Mouse (Mus musculus): ENCODE measurements around the gene Ptprd. TPM values are rescaled to one million over a fixed set of nuclear protein-coding genes. Genes with fewer than 3 reads are reported as not detected.

Ptprd gene
- total and polyA plus RNA-seq, 3 experiments: not detected

- H3K79me2 ChIP-seq (ENCODE audit: control insufficient read depth, insufficient read depth, low read length, poor library complexity): no peaks in the 10 kb centered on the region
- H3K9me3 ChIP-seq (replicated peaks; ENCODE audit: insufficient read depth, low read length): no peaks in the 10 kb centered on the region
- DNase-seq (ENCODE audit: low read depth, low spot score): no peak
- no peak for TF ChIP-seq MXI1 (IDR thresholded peaks at IDR 0.05; ENCODE audit: low read depth, low read length)
- no peak overlapping the region for H3K27ac ChIP-seq (ENCODE audit: control insufficient read depth, low read depth, low read length)
- no peaks in the 10 kb centered on the region for H3K27me3 ChIP-seq (ENCODE audit: control insufficient read depth in 1 of 2, insufficient read depth in 2 of 2, low read length in 2 of 2)
- H3K9ac ChIP-seq (ENCODE audit: control insufficient read depth, low read depth, low read length, poor library complexity, severe bottlenecking): no peak overlapping the region
- no peaks in the 10 kb centered on the region for H3K36me3 ChIP-seq (ENCODE audit: control insufficient read depth in 1 of 2, insufficient read depth in 2 of 2, low read length in 2 of 2)
- no peak overlapping the region for H3K4me3 ChIP-seq (ENCODE audit: control insufficient read depth in 1 of 2, insufficient read depth in 1 of 2, low read depth in 2 of 2, low read length in 2 of 2)
- H3K4me1 ChIP-seq (ENCODE audit: control insufficient read depth in 1 of 2, insufficient read depth in 2 of 2, low read length in 2 of 2): no peaks in the 10 kb centered on the region
These were observed 1921.9 kb downstream of the Ptprd start for GRCm38 (mm10) chr4:76289612-76290483.

DNA sequence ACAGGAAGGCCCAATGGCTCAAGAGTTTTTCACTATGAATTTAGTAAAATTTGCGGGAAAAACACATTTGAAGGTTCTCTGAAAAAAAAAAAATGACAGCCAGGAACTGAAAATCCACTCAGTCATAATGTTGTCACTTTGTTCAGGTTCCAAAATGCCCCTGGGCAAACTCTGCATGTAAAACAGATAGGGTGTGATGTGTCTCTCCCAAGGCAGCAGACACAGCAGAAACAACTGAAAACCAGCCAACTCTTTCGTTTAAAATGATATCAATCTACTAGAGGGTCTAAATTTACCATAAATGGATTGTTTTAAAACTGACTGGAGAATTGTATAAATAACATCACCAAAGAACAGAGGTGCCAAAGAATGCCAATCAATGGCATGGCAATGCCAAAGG is 1925.7 kb downstream of the Ptprd start:
- no peaks in the 10 kb centered on the region for H3K79me2 ChIP-seq (ENCODE audit: control insufficient read depth, insufficient read depth, low read length, poor library complexity)
- H3K9me3 ChIP-seq (replicated peaks; ENCODE audit: insufficient read depth, low read length): no peaks in the 10 kb centered on the region
- H3K9ac ChIP-seq (ENCODE audit: control insufficient read depth, low read depth, low read length, poor library complexity, severe bottlenecking): no peak overlapping the region
- no peak overlapping the region for H3K4me3 ChIP-seq (ENCODE audit: control insufficient read depth in 1 of 2, insufficient read depth in 1 of 2, low read depth in 2 of 2, low read length in 2 of 2)
- no peak for DNase-seq (ENCODE audit: low read depth, low spot score)
- H3K27me3 ChIP-seq (ENCODE audit: control insufficient read depth in 1 of 2, insufficient read depth in 2 of 2, low read length in 2 of 2): no peaks in the 10 kb centered on the region
- no peaks in the 10 kb centered on the region for H3K36me3 ChIP-seq (ENCODE audit: control insufficient read depth in 1 of 2, insufficient read depth in 2 of 2, low read length in 2 of 2)
- no peaks in the 10 kb centered on the region for H3K4me1 ChIP-seq (ENCODE audit: control insufficient read depth in 1 of 2, insufficient read depth in 2 of 2, low read length in 2 of 2)
- TF ChIP-seq MAZ (IDR thresholded peaks at IDR 0.05; ENCODE audit: low read depth, low read length) (no peak), SMC3 (IDR thresholded peaks at IDR 0.05; ENCODE audit: low read depth, low read length) (no peak), MAX (IDR thresholded peaks at IDR 0.05; ENCODE audit: low read length) (no peak), SIN3A (IDR thresholded peaks at IDR 0.05; ENCODE audit: low read length) (no peak), KAT2A (conservative IDR thresholded peaks at IDR 0.05; ENCODE audit: low read depth, low read length) (no peak), MYB (IDR thresholded peaks at IDR 0.05; ENCODE audit: low read depth, low read length) (no peak), TBP (IDR thresholded peaks at IDR 0.05; ENCODE audit: low read depth, low read length) (no peak), MAFK (IDR thresholded peaks at IDR 0.05; ENCODE audit: borderline replicate concordance, low read depth, low read length) (no peak), TAL1 (IDR thresholded peaks at IDR 0.05; ENCODE audit: low read length) (no peak), ETS1 (IDR thresholded peaks at IDR 0.05; ENCODE audit: low read depth, low read length) (no peak), POLR2AphosphoS2 (IDR thresholded peaks at IDR 0.05; ENCODE audit: low read length) (no peak), JUND (IDR thresholded peaks at IDR 0.05; ENCODE audit: low read depth, low read length) (no peak), ELF1 (IDR thresholded peaks at IDR 0.05; ENCODE audit: low read depth, low read length) (no peak)
- no peak overlapping the region for H3K27ac ChIP-seq (ENCODE audit: control insufficient read depth, low read depth, low read length)

GRCm38 (mm10) chr4:76282886-76283285 is 1928.9 kb downstream of the Ptprd start:
- no peak overlapping the region for H3K9ac ChIP-seq (ENCODE audit: control insufficient read depth, low read depth, low read length, poor library complexity, severe bottlenecking)
- no peak overlapping the region for H3K4me3 ChIP-seq (ENCODE audit: control insufficient read depth in 1 of 2, insufficient read depth in 1 of 2, low read depth in 2 of 2, low read length in 2 of 2)
- DNase-seq (ENCODE audit: low read depth, low spot score): no peak
- no peaks in the 10 kb centered on the region for H3K79me2 ChIP-seq (ENCODE audit: control insufficient read depth, insufficient read depth, low read length, poor library complexity)
- no peaks in the 10 kb centered on the region for H3K4me1 ChIP-seq (ENCODE audit: control insufficient read depth in 1 of 2, insufficient read depth in 2 of 2, low read length in 2 of 2)
- H3K36me3 ChIP-seq (ENCODE audit: control insufficient read depth in 1 of 2, insufficient read depth in 2 of 2, low read length in 2 of 2): no peaks in the 10 kb centered on the region
- no peaks in the 10 kb centered on the region for H3K9me3 ChIP-seq (replicated peaks; ENCODE audit: insufficient read depth, low read length)
- no peak overlapping the region for H3K27ac ChIP-seq (ENCODE audit: control insufficient read depth, low read depth, low read length)
- no peaks in the 10 kb centered on the region for H3K27me3 ChIP-seq (ENCODE audit: control insufficient read depth in 1 of 2, insufficient read depth in 2 of 2, low read length in 2 of 2)
- TF ChIP-seq HCFC1 (IDR thresholded peaks at IDR 0.05; ENCODE audit: low read depth, low read length): no peak
- no peak for TF ChIP-seq KAT2A (conservative IDR thresholded peaks at IDR 0.05; ENCODE audit: low read depth, low read length)
- TF ChIP-seq NRF1 (IDR thresholded peaks at IDR 0.05; ENCODE audit: insufficient read depth, low read depth, low read length, poor library complexity, severe bottlenecking): no peak
- TF ChIP-seq USF2 (IDR thresholded peaks at IDR 0.05; ENCODE audit: borderline replicate concordance in 1 of 2, insufficient read depth in 1 of 2, low read depth in 1 of 2, low read length in 2 of 2): no peak
- TF ChIP-seq RCOR1 (IDR thresholded peaks at IDR 0.05; ENCODE audit: low read depth, low read length): no peak
- TF ChIP-seq CHD1 (IDR thresholded peaks at IDR 0.05; ENCODE audit: low read depth, low read length): no peak
- TF ChIP-seq TBP (IDR thresholded peaks at IDR 0.05; ENCODE audit: low read depth, low read length): no peak
- no peak for TF ChIP-seq POLR2A (IDR thresholded peaks at IDR 0.05; ENCODE audit: control insufficient read depth in 1 of 2, insufficient read depth in 1 of 2, low read depth in 1 of 2, low read length in 2 of 2, poor library complexity in 1 of 2)

Data from MEL (cell line).